Mouse (Mus musculus) telencephalon, adult 2 months (tissue): ENCODE data around the gene Gfi1.

Experiments
- DNase-seq: peaks from one replicate; pipeline ENCODE4 v3.0.0-alpha.2; 2011; ENCODE audit warnings: low read depth, low spot score

Gfi1 gene

GRCm38 (mm10) chr5:107678392-107678791 lies 47.4 kb downstream of the Gfi1 start:
- no peak for DNase-seq
